Mouse (Mus musculus): Measurements from ENCODE around the gene Nfyc.

GRCm38 (mm10) chr4:120721574-120721973 lies 109.8 kb downstream of the Nfyc start:
- TF ChIP-seq CTCF (conservative IDR thresholded peaks at IDR 0.05 in 1 of 2, IDR thresholded peaks at IDR 0.05 in 1 of 2; ENCODE audit: low read depth in 2 of 2, low read length in 2 of 2) (no peak), MAX (IDR thresholded peaks at IDR 0.05; ENCODE audit: low read length) (no peak), MAZ (IDR thresholded peaks at IDR 0.05; ENCODE audit: low read depth, low read length) (no peak), POLR2A (IDR thresholded peaks at IDR 0.05; ENCODE audit: low read depth, low read length) (no peak), EP300 (IDR thresholded peaks at IDR 0.05; ENCODE audit: low read length) (no peak), MAFK (IDR thresholded peaks at IDR 0.05; ENCODE audit: insufficient replicate concordance, low read length) (no peak), ZKSCAN1 (IDR thresholded peaks at IDR 0.05; ENCODE audit: borderline replicate concordance, low read depth, low read length) (no peak), E2F4 (IDR thresholded peaks at IDR 0.05; ENCODE audit: insufficient replicate concordance, low read depth, low read length) (no peak), HCFC1 (IDR thresholded peaks at IDR 0.05; ENCODE audit: low read depth, low read length) (no peak), USF2 (conservative IDR thresholded peaks at IDR 0.05; ENCODE audit: low read depth, low read length) (no peak), GABPA (IDR thresholded peaks at IDR 0.05; ENCODE audit: insufficient replicate concordance, low read depth, low read length) (no peak)

All from CH12.LX (cell line).